Mouse (Mus musculus) midbrain, embryonic 16.5 days (tissue): Measurements from ENCODE around the gene Mical2. TPM values are rescaled to one million over a fixed set of nuclear protein-coding genes. Genes with fewer than 3 reads are reported as not detected.
A peak's percentile ranks its signal among the peaks of the same experiment; 100 is the strongest.

Experiments used
- ATAC-seq: fragments of 200-750 bp; cut with Nextera tagmentation; 2 replicates; pipeline ENCODE4 v1.8.0; 2017; ENCODE audit warnings: moderate TSS enrichment
- H3K27ac ChIP-seq: fragments of 300-500 bp; sonication (generic); 2 replicates; pipeline ENCODE4 v1.5.1; 2014; ENCODE audit warnings: mild to moderate bottlenecking, low read length, mixed read lengths
- H3K27me3 ChIP-seq: fragments of 300-500 bp; sonication (generic); 2 replicates; pipeline ENCODE4 v1.6.1; 2014; ENCODE audit warnings: low read depth, low read length, mixed read lengths; ENCODE audit not compliant: control insufficient read depth, insufficient read depth
- H3K36me3 ChIP-seq: fragments of 300-500 bp; sonication (generic); 2 replicates; pipeline ENCODE4 v1.6.1; 2014; ENCODE audit warnings: mild to moderate bottlenecking, low read length, moderate library complexity, mixed read lengths; ENCODE audit not compliant: control insufficient read depth, insufficient read depth
- H3K4me1 ChIP-seq: fragments of 300-500 bp; sonication (generic); 2 replicates; pipeline ENCODE4 v1.6.1; 2014; ENCODE audit warnings: mild to moderate bottlenecking, low read length, mixed read lengths; ENCODE audit not compliant: control insufficient read depth, insufficient read depth
- H3K4me2 ChIP-seq: fragments of 300-500 bp; sonication (generic); 2 replicates; pipeline ENCODE4 v1.6.1; 2014; ENCODE audit warnings: mild to moderate bottlenecking, low read length, mixed read lengths
- H3K4me3 ChIP-seq: fragments of 300-500 bp; sonication (generic); 2 replicates; pipeline ENCODE4 v1.5.1; 2014; ENCODE audit warnings: low read depth, mild to moderate bottlenecking, low read length, moderate library complexity, mixed read lengths
- H3K9ac ChIP-seq: fragments of 300-500 bp; sonication (generic); 2 replicates; pipeline ENCODE4 v1.6.1; 2014; ENCODE audit warnings: low read depth, low read length, mixed read lengths
- H3K9me3 ChIP-seq: fragments of 300-500 bp; sonication (generic); replicated peaks from 2 replicates; pipeline ENCODE4 v1.6.1; 2014; ENCODE audit warnings: mild to moderate bottlenecking, low read length, mixed read lengths; ENCODE audit not compliant: control insufficient read depth, poor library complexity, severe bottlenecking
- WGBS: fragments of 180-500 bp; shearing (Covaris S2); extraction: QIAGEN DNeasy Blood & Tissue Kit; methylation state at CpG from one replicate; pipeline ENCODE4 v1.1.7; 2014; 5-methylcytosine and 5-hydroxymethylcytosine counted together
- polyA plus RNA-seq: library from polyadenylated mRNA; unstranded; fragments of >200 nt; fragmentation: Nextera tagmentation; extraction: Ambion mirVana; gene quantifications from 2 replicates; pipeline ENCODE4 v1.2.1, GENCODE M21; 2015

Mical2 gene
- polyA plus RNA-seq, 1 experiment from 2014 or later: 5.1 TPM

GRCm38 (mm10) chr7:112222733-112223524 lies 2.7 kb upstream of the Mical2 start:
- WGBS: 53% methylated on average over 7 of the region's 7 CpGs
- Histone ChIP-seq H3K9me3 (no peaks in the 10 kb centered on the region), H3K27ac (no peak overlapping the region), H3K4me2 (no peak overlapping the region), H3K4me3 (no peak overlapping the region), H3K36me3 (no peaks in the 10 kb centered on the region), H3K4me1 (peaks cover 4% of the 10 kb centered on the region; the same call in 1 of the 2 replicates), H3K9ac (no peak overlapping the region), H3K27me3 (peaks cover 24% of the 10 kb centered on the region)
- ATAC-seq: no peak

GRCm38 (mm10) chr7:112224854-112225253 lies 802 bp upstream of the Mical2 start:
- Histone ChIP-seq H3K9me3 (no peaks in the 10 kb centered on the region), H3K27ac (no peak overlapping the region), H3K36me3 (no peaks in the 10 kb centered on the region), H3K4me2 (no peak overlapping the region), H3K4me3 (no peak overlapping the region), H3K27me3 (peaks cover 26% of the 10 kb centered on the region), H3K4me1 (peaks cover 4% of the 10 kb centered on the region; the same call in 1 of the 2 replicates), H3K9ac (no peak overlapping the region)
- ATAC-seq: no peak
- WGBS: 73% methylated on average over 12 of the region's 12 CpGs

- no peak overlapping the region for H3K27ac ChIP-seq
- H3K9ac ChIP-seq: peak overlapping the region; percentile 67
- no peaks in the 10 kb centered on the region for H3K9me3 ChIP-seq
- no peaks in the 10 kb centered on the region for H3K36me3 ChIP-seq
- H3K4me3 ChIP-seq: peak overlapping the region; percentile 53
- 0 out of 2 replicates have a peak, but pooled peaks have one; percentile 20 for ATAC-seq
- WGBS: 6% methylated on average over 24 of the region's 24 CpGs
- peak overlapping the region; percentile 89 for H3K4me2 ChIP-seq
- peaks cover 4% of the 10 kb centered on the region; the same call in 1 of the 2 replicates for H3K4me1 ChIP-seq
- H3K27me3 ChIP-seq: peaks cover 26% of the 10 kb centered on the region
Measured at GRCm38 (mm10) chr7:112226446-112227265, 1.0 kb downstream of the Mical2 start.

GRCm38 (mm10) chr7:112227266-112227562 lies 1.6 kb downstream of the Mical2 start:
- WGBS: 21% methylated on average over 6 of the region's 6 CpGs
- Histone ChIP-seq H3K27ac (no peak overlapping the region), H3K9me3 (no peaks in the 10 kb centered on the region), H3K4me1 (peaks cover 4% of the 10 kb centered on the region; the same call in 1 of the 2 replicates), H3K4me3 (peak overlapping the region; percentile 53; the same call in 1 of the 2 replicates), H3K27me3 (peaks cover 26% of the 10 kb centered on the region), H3K4me2 (peak overlapping the region; percentile 89; the same call in 1 of the 2 replicates), H3K9ac (peak overlapping the region; percentile 67; the same call in 1 of the 2 replicates), H3K36me3 (no peaks in the 10 kb centered on the region)
- no peak for ATAC-seq

GRCm38 (mm10) chr7:112228827-112229498 lies 3.3 kb downstream of the Mical2 start:
- Histone ChIP-seq H3K4me2 (0 out of 2 replicates have a peak overlapping the region, but pooled peaks have one; percentile 8), H3K9ac (0 out of 2 replicates have a peak overlapping the region, but pooled peaks have one; percentile 7)

GRCm38 (mm10) chr7:112231731-112232130 lies 6.1 kb downstream of the Mical2 start:
- H3K4me2 ChIP-seq: no peak overlapping the region
- H3K9me3 ChIP-seq: no peaks in the 10 kb centered on the region
- 86% methylated on average over 7 of the region's 7 CpGs for WGBS
- no peak for ATAC-seq
- H3K4me3 ChIP-seq: no peak overlapping the region
- peaks cover 13% of the 10 kb centered on the region for H3K27me3 ChIP-seq
- no peak overlapping the region for H3K9ac ChIP-seq
- no peak overlapping the region for H3K27ac ChIP-seq
- no peaks in the 10 kb centered on the region for H3K36me3 ChIP-seq
- peaks cover 11% of the 10 kb centered on the region for H3K4me1 ChIP-seq

More at GRCm38 (mm10) chr7:112228827-112229498, 3.3 kb downstream of the Mical2 start:
- Histone ChIP-seq H3K27me3 (peaks cover 26% of the 10 kb centered on the region), H3K9me3 (no peaks in the 10 kb centered on the region), H3K27ac (no peak overlapping the region), H3K36me3 (no peaks in the 10 kb centered on the region), H3K4me3 (no peak overlapping the region), H3K4me1 (peaks cover 14% of the 10 kb centered on the region)
- ATAC-seq: no peak
- WGBS: 49% methylated on average over 20 of the region's 20 CpGs

GRCm38 (mm10) chr7:112233345-112234005 lies 7.8 kb downstream of the Mical2 start:
- Histone ChIP-seq H3K4me2 (no peak overlapping the region), H3K36me3 (no peaks in the 10 kb centered on the region), H3K27me3 (no peaks in the 10 kb centered on the region), H3K27ac (peak overlapping the region; percentile 26; the same call in 1 of the 2 replicates), H3K4me1 (peaks cover 11% of the 10 kb centered on the region), H3K4me3 (no peak overlapping the region), H3K9ac (peak overlapping the region; percentile 12; the same call in 1 of the 2 replicates), H3K9me3 (no peaks in the 10 kb centered on the region)
- 20% methylated on average over 7 of the region's 7 CpGs for WGBS
- ATAC-seq: peak; percentile 76

- Histone ChIP-seq H3K9ac (no peak overlapping the region), H3K4me1 (peaks cover 11% of the 10 kb centered on the region), H3K27ac (no peak overlapping the region), H3K4me3 (no peak overlapping the region), H3K36me3 (no peaks in the 10 kb centered on the region), H3K9me3 (no peaks in the 10 kb centered on the region), H3K4me2 (no peak overlapping the region), H3K27me3 (no peaks in the 10 kb centered on the region)
- WGBS: 77% methylated on average over 4 of the region's 4 CpGs
- no peak for ATAC-seq
Measured at GRCm38 (mm10) chr7:112234410-112234809, 8.8 kb downstream of the Mical2 start.
